Mouse (Mus musculus) heart, embryonic 14.5 days (tissue): ENCODE data around the gene Mrps31. TPM values are rescaled to one million over a fixed set of nuclear protein-coding genes. Genes with fewer than 3 reads are reported as not detected.

Experiments
- ATAC-seq: fragments of 200-750 bp; cut with Nextera tagmentation; 2 replicates; pipeline ENCODE4 v1.8.0; 2017; ENCODE audit warnings: low read depth, moderate TSS enrichment; ENCODE audit not compliant: insufficient number of reproducible peaks, insufficient read depth, low FRiP score
- H3K27ac ChIP-seq, 2 experiments: fragments of 200-500 bp in 1 of 2; fragments of 300-500 bp in 1 of 2; sonication (generic) in 1 of 2; replicated peaks in 1 of 2; 2 replicates each; pipeline ENCODE4 v1.5.1; 2012 to 2014; ENCODE audit warnings: low read depth in 2 of 2, low read length in 2 of 2, control low read depth in 1 of 2, mild to moderate bottlenecking in 1 of 2, mixed read lengths in 1 of 2; ENCODE audit not compliant: control insufficient read depth in 1 of 2, insufficient read depth in 1 of 2
- H3K27me3 ChIP-seq: fragments of 300-500 bp; sonication (generic); 2 replicates; pipeline ENCODE4 v1.6.1; 2014; ENCODE audit warnings: mild to moderate bottlenecking, low read length, control low read depth; ENCODE audit not compliant: control insufficient read depth, insufficient read depth
- H3K36me3 ChIP-seq: fragments of 300-500 bp; sonication (generic); 2 replicates; pipeline ENCODE4 v1.6.1; 2014; ENCODE audit warnings: mild to moderate bottlenecking, control low read depth, low read length, mixed read lengths; ENCODE audit not compliant: control insufficient read depth, insufficient read depth
- H3K4me1 ChIP-seq, 2 experiments: fragments of 200-500 bp in 1 of 2; fragments of 300-500 bp in 1 of 2; sonication (generic) in 1 of 2; 2 replicates each; pipeline ENCODE4 v1.6.1; 2012 to 2014; ENCODE audit warnings: low read length in 2 of 2, control low read depth in 1 of 2, mixed read lengths in 1 of 2; ENCODE audit not compliant: control insufficient read depth in 2 of 2, insufficient read depth in 2 of 2
- H3K4me2 ChIP-seq: fragments of 300-500 bp; sonication (generic); 2 replicates; pipeline ENCODE4 v1.6.1; 2014; ENCODE audit warnings: mild to moderate bottlenecking, low read length
- H3K4me3 ChIP-seq, 2 experiments: fragments of 200-500 bp in 1 of 2; fragments of 300-500 bp in 1 of 2; sonication (generic) in 1 of 2; 2 replicates each; pipeline ENCODE4 v1.5.1; 2012 to 2014; ENCODE audit warnings: low read length in 2 of 2, mild to moderate bottlenecking in 2 of 2, control low read depth in 1 of 2, low read depth in 1 of 2, moderate library complexity in 1 of 2; ENCODE audit not compliant: control insufficient read depth in 1 of 2, insufficient read depth in 1 of 2
- H3K9ac ChIP-seq: fragments of 300-500 bp; sonication (generic); 2 replicates; pipeline ENCODE4 v1.6.1; 2014; ENCODE audit warnings: mild to moderate bottlenecking, low read length
- H3K9me3 ChIP-seq: fragments of 300-500 bp; sonication (generic); 2 replicates; pipeline ENCODE4 v1.6.1; 2016; ENCODE audit warnings: low read length, control low read depth; ENCODE audit not compliant: control insufficient read depth
- WGBS: fragments of 180-500 bp; shearing (Covaris S2); extraction: QIAGEN DNeasy Blood & Tissue Kit; methylation state at CpG from one replicate; pipeline ENCODE4 v1.1.7; 2014; 5-methylcytosine and 5-hydroxymethylcytosine counted together
- polyA plus RNA-seq: library from polyadenylated mRNA; unstranded; fragments of >200 nt; fragmentation: Nextera tagmentation; extraction: Ambion mirVana; gene quantifications from 2 replicates; pipeline ENCODE4 v1.2.1, GENCODE M21; 2014

The Mrps31 gene
- polyA plus RNA-seq, 1 experiment from 2014 or later: 51.8 TPM

DNA sequence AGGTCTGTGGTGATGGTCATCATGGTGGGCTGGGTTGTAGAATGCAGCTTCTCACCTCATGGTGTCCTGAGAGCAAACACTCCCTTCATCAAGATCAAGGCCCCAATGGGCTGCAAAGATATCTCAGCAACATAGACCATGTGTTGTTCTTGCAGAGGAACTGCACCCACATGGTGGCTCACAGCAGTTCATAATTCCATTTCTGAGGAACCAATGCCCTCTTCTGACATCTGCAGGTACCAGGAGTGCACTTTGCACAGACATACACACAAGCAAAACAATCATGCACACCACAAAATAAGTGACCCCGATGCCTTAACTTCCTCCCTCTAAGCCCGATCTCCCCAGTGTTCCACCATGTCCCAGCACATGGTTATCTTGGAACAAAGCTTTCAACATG, 7.9 kb upstream of the Mrps31 start:
- Histone ChIP-seq H3K36me3 (no peaks in the 10 kb centered on the region), H3K4me3 (no peak overlapping the region), H3K4me1 (0 out of 4 replicates have a peak, but pooled peaks cover 2 to 3% of the 10 kb centered on the region in 2 experiments), H3K9me3 (no peaks in the 10 kb centered on the region), H3K9ac (no peak overlapping the region), H3K4me2 (no peak overlapping the region), H3K27me3 (no peaks in the 10 kb centered on the region), H3K27ac (no peak overlapping the region)
- 90% methylated on average over 2 of the region's 2 CpGs for WGBS
- ATAC-seq: no peak

DNA sequence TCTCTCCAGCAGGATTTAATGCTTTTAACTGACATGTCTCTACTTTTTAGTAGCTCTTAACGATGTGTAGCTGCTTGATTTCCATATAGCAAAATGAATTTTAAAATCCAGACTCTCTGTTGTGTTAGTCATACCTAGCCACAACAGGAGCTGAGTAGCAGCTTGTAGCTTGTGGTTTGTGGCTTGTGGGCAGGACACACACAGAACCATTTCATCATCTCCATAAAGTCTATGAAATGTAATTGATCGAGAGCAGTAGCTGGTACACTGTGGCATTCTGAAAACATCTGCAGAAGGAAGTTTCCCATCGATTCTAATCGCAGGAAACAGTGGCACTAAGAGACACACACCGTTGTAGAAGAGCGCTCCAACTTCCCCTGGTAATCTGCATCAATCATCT, 5.4 kb upstream of the Mrps31 start:
- Histone ChIP-seq H3K27ac (no peak overlapping the region), H3K4me2 (no peak overlapping the region), H3K9me3 (no peaks in the 10 kb centered on the region), H3K4me3 (no peak overlapping the region), H3K9ac (no peak overlapping the region), H3K4me1 (0 out of 4 replicates have a peak, but pooled peaks cover 0 to 3% of the 10 kb centered on the region in 2 experiments), H3K27me3 (no peaks in the 10 kb centered on the region), H3K36me3 (no peaks in the 10 kb centered on the region)
- 58% methylated on average over 6 of the region's 6 CpGs for WGBS
- ATAC-seq: no peak

DNA sequence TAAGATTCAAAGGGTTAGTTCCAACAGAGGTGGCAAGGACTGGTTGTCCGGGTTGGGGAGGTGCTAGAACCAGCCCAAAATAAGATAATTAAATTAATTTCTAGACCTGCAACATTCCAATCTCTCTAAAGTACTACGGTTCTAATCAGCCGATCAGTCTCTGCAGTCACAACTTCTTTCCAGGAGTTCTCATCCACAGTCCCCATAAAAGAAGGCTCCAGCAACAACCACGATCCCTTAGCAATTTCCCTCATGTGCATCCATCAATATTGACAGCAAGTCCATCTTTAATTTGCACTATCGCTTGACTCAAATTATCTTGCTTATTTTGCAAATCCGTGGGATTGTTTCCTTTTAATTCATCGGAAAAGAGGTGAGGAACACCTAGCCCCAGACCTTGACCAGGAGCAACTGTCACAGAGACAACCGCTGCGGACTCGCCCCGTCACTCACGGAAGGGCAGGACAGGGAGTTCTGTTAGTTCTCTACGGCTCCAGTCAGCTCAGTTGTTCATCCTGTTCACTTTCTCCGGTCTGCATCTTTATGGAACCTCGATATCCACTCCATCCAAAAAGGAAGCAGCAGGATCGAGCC, 376 bp upstream of the Mrps31 start:
- no peaks in the 10 kb centered on the region for H3K9me3 ChIP-seq
- WGBS: 15% methylated on average over 16 of the region's 16 CpGs
- H3K27ac ChIP-seq: peak overlapping the region in 1 of 2 experiments; percentile 55; a peak in 2 of 4 replicates
- peaks cover 0 to 13% of the 10 kb centered on the region in 2 experiments; a peak in 2 of 4 replicates for H3K4me1 ChIP-seq
- peak overlapping the region; percentile 64 to 95 for H3K4me3 ChIP-seq
- H3K9ac ChIP-seq: peak overlapping the region; percentile 83
- no peak for ATAC-seq
- H3K4me2 ChIP-seq: peak overlapping the region; percentile 88
- H3K27me3 ChIP-seq: no peaks in the 10 kb centered on the region
- H3K36me3 ChIP-seq: peaks cover 12% of the 10 kb centered on the region

DNA sequence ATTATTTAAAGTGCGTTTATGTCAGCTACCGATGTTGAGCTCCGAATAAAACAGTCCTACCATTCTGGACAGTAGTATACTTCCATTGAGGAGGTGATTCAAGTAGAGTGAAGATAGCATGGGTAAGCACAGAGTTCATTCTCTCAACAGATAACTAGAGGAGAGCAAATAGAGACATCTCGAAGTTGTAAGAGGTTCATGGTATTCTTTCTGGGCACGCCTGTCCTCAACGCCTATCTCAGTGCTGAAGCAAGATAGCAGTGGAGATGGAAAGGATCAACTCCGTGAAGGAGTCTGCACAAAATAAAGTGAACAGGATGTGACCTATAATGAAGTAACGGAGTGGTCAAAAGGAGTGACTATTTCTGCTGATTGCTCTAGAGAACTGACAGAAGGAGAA, 810 bp downstream of the Mrps31 start:
- H3K4me3 ChIP-seq: peak overlapping the region; percentile 64 to 95; a peak in 3 of 4 replicates
- peak overlapping the region in 1 of 2 experiments; percentile 71; a peak in 1 of 4 replicates for H3K27ac ChIP-seq
- peak overlapping the region; percentile 83 for H3K9ac ChIP-seq
- peak overlapping the region; percentile 88 for H3K4me2 ChIP-seq
- peaks cover 0 to 13% of the 10 kb centered on the region in 2 experiments; a peak in 2 of 4 replicates for H3K4me1 ChIP-seq
- H3K27me3 ChIP-seq: no peaks in the 10 kb centered on the region
- peaks cover 23% of the 10 kb centered on the region for H3K36me3 ChIP-seq
- H3K9me3 ChIP-seq: no peaks in the 10 kb centered on the region
- WGBS: 8% methylated on average over 8 of the region's 8 CpGs
- ATAC-seq: no peak

Other genes with a start within 250 kb of the Mrps31 start
- 5.1 and 5.6 TPM in 2 replicates for gene Nek3, start 244.9 kb upstream of the Mrps31 start, polyA plus RNA-seq
- gene Ckap2, start 225.5 kb upstream of the Mrps31 start, polyA plus RNA-seq: 34.9 and 36.5 TPM in 2 replicates
- gene Vps36, start 218.6 kb upstream of the Mrps31 start, polyA plus RNA-seq: 22.4 and 24.2 TPM in 2 replicates
- gene Thsd1, start 184.0 kb upstream of the Mrps31 start, polyA plus RNA-seq: 17.3 and 17.8 TPM in 2 replicates
- gene Tpte, start 127.9 kb upstream of the Mrps31 start, polyA plus RNA-seq: not detected in 2 replicates
- 9.2 and 10.3 TPM in 2 replicates for gene Slc25a15, start 12.8 kb upstream of the Mrps31 start, polyA plus RNA-seq